Mouse (Mus musculus): ENCODE results near the gene Zfp87. TPM values are rescaled to one million over a fixed set of nuclear protein-coding genes. Genes with fewer than 3 reads are reported as not detected.
A peak's percentile ranks its signal among the peaks of the same experiment; 100 is the strongest.

Zfp87 gene
- 25.7 and 33.8 TPM in 2 replicates for polyA plus RNA-seq (2012; rRNA removed)

DNA sequence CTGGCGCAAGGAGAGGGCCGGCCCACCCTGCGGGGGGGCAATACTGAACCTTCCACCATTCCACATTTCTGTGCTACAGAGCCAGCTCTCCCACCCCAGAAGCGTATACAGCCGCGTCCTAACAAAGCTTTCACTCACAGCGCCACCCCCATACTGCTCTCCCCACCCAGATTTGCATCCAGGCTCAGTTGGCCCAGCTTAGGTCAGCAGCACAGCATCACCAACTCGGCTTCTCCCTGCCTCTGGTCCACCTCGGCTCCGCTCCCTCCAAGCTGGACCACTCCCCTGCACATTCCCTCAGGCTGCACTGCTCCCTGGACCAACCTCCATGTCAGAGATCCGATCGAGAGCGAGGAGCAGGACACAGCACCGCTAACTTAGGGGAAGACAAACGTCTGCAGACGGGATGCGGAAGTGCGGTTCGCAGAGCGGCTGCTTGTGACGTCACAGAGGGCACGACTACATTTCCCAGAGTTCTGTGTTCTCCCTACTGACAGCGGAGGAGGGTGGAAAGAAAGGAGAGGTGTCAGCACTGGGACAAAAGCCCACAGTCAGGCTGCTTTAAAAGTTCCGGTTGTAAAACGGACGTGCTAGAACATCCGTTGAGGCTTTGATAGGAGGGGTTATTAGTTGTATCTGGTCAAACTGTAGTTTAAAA is at the start of gene Zfp87, which contains the start of gene Gm26965:
Gene Zfp87 (minus strand): TSS at position 425 of the 658 bp plus-strand sequence.
Gene Gm26965 (minus strand): TSS at position 399 of the 658 bp plus-strand sequence.
- DNase-seq (ENCODE audit: extremely low spot score in 1 of 2, low spot score in 1 of 2), result peak; percentile 92 to 96

DNA sequence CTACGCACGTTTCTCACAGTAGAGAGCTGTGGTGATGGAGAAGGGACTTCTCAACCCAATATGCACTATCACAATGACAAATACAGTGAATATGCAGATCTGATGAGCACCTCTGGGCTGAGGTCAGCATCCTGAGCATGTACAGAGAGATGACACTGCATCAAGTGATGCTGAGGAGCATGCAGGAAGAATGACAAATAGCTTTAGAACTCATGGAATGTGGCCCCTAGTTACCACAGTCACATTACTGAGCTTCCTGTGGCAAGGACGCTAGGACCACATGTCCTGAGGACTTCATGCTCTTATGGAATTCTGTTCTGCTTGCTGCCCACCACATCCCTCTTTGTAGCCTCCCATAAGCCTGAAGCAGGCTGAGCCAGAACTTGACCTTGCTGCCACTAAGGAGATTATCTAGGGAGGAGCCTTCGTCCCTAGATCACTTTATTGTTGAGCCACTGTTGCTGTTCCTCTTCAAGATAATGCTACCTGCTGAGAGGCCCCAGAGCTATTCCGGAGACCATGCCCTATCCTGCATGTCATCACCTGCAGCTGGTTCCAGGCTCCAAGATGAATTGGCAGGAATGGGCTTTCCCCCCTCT is 46.7 kb upstream of the Zfp87 start:
- no peak for DNase-seq (ENCODE audit: extremely low spot score in 1 of 2, low spot score in 1 of 2)

DNA sequence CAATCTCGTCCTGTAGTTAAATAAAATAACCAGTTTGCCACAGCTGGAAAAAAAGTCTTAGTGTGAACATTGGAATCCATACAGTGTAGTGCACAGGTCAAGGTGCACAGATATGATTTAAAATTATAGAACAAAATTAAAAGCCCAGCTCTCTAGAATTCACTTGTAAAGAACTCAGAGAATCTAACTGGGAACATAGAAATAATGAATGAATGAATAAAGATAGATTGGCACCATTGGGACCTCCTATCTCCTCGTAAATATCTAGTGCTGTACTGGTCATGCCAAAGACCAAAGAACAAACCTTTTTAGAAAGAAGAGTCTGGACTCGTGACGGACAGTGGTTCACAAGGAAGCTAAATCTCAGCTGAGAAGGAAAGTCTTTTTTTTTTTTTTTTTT is 27.8 kb upstream of the Zfp87 start, which contains the start of gene Zfp748:
Gene Zfp748 (minus strand): TSS at position 101 of the 400 bp plus-strand sequence.
- DNase-seq (ENCODE audit: extremely low spot score in 1 of 2, low spot score in 1 of 2), result no peak

DNA sequence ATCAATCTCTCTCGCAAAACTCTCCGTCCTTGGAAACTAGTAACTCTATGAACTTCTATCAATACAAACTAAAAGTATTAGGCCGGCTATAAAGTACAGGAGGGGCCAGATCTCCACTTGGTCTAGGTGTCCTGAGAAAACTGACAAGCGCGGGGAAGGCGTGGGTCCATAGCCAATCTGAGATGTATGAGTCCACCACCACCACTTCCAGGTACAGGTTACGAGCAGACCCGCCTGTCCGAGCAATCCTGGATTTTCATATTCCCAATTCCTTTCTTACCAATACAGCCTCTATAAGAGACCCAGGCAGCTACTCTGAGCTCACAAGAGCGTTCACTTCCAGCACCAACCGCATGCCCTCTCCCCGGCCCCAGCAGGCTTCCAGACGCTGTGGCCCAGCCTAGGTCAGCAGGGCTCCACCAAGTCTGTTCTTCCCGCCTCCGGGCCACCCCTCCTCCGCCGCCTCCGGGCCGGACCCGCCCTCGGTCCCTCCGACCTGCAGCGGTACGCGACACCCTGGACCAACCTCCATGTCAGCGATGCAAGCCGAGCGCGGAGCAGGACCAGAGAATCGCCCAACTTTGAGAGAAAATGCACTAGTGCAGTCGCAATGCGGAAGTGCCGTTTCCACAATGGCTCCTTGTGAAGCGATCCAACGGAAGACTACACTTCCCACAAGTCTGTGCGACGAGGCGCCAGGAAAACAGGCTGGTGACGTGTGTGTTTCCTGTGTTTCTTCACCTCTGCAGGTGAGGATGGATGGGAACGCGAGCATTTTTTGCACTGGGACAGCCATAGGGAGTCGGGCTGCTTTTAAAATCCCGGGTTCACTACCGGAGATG is 26.7 kb upstream of the Zfp87 start:
- peak; percentile 87 to 94 for DNase-seq (ENCODE audit: extremely low spot score in 1 of 2, low spot score in 1 of 2)

DNA sequence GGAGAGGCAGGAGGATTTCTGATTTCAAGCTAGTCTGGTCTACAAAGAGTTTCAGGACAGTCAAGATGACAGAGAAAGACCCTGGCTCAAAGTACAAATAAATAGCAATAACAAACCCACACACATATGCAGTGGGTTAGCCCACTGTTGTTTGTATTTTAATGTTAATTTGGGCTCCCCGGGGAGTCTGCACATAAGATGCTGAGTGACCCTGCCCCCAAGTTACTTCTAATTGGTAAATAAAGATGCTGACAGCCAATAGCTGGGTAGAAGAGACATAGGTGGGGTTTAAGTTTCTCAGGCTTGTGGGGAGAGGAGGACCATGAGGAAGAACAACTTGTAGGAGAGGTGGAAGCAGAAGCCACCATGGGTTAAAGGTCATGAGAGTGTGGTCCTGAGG is 20.0 kb upstream of the Zfp87 start:
- DNase-seq (ENCODE audit: extremely low spot score in 1 of 2, low spot score in 1 of 2), result no peak

DNA sequence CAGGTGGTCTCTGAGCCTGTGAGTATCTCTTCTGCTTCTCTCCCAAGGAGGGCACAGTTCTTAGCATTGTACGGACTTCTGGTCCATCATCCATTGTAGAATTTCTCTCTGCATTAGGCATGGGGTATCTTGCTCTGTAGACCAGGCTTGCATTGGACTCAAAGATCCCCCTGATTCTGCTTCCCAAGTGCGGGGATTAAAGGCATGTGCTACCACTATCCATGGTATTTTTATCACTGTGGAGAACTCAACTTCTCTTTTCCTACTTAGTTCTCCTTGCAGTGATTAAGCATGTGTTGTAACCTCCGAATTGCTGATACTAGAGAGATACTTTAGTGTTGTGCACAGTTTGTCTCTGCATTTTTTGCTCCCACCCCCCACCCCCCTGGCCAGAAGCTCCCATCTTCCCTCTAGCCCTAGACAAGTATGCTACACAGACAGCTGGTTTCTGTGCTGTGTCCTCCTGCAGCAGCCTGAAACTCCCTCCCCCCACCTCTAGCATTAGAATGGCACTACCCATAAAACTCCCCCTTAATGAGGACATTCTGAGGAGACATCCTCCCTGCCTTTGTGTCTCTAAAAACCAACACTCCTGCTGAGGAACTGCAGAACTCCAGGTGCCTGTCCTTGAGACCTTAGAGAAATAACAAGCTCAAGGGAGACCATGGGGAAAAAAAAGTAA is 1.2 kb upstream of the Zfp87 start:
- DNase-seq (ENCODE audit: extremely low spot score in 1 of 2, low spot score in 1 of 2), result no peak

DNA sequence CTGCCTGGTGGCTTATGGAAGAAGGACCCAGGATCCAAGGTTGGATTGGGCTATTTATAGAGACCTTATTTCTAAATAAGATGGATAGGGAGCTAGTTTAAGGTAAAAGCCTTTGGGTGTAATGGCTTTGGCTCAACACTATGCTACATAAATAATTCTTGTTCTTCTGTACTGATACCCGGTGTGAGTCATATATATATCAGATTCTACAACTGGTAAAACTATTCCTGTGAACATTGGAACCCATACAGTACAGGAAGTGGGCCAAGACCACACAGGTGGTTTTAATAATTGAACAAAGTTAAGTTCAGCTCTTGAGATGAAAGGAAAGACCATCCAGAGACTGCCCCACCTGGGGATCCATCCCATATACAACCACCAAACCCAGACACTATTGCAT is 25.1 kb downstream of the Zfp87 start:
- no peak for DNase-seq (ENCODE audit: extremely low spot score in 1 of 2, low spot score in 1 of 2)

DNA sequence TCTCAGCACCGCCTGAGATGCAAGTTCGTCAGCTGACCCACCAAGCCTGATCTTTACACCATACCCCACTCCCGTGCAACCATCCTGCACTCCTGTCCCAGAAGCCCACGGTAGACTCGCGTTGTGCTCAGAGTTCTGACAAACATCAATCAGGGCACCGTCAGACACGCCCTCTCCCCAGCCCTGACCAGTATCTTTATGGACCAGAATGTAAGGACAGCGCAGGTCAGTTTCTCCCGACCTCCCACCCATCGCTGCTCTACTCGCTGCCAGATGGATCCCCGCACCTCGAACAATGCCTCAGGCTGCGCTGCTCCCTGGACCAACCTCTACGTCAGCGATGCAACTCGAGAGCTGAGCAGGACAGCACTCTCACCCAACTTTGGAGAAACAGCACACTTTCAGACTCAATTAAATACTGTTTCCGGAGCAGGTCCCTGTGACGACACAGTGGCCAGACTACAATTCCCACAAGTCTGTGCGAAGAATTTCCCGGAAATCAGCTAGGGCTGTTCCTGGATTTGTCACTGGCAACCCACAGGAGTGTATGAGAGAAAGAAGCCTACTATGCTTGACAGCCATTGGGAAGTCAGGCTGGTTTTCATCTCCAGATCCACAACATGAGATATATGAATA is 25.8 kb downstream of the Zfp87 start, which contains the start of gene Zfp58:
Gene Zfp58 (minus strand): TSS at position 472 of the 636 bp plus-strand sequence.
- DNase-seq (ENCODE audit: extremely low spot score in 1 of 2, low spot score in 1 of 2), result peak; percentile 90 to 94

DNA sequence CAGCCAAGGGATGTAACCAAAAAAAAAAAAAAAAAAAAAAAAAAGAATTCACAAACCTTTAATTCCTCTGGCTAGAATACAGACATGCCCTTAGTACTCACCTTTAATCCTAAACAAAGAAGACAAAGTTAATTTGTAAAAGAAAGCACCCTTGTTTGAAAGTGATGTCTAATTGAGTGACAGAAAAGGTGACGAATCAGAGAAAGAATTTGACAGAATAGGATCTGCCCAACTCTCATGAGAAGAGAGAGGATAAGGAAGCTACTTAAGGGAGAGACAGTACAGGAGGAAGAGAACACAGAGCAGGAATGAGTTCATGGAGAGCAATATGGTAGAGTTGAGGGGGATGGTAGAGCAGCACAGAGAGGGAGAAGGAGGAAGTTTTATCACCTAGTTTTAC is 30.3 kb downstream of the Zfp87 start:
- no peak for DNase-seq (ENCODE audit: extremely low spot score in 1 of 2, low spot score in 1 of 2)

DNA sequence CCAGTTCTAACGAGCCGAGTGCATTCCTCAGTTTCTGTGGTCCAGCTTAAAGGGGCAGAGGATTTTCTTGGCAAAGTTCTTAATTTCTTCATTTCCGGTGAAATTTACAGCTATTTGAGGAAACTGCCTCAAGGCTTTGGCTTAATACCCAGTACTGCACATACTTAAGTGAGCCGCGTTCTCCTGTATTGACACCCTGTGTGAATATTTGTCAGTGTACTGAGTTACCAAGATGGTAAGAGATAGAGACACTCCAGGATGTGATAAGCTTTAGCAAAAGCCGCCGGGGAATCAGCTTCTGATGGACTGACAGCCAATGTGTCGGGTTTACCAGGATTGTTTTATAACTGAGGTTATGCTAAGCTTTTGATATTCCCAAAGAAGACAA is 41.6 kb downstream of the Zfp87 start:
- DNase-seq (ENCODE audit: extremely low spot score in 1 of 2, low spot score in 1 of 2), result no peak

DNA sequence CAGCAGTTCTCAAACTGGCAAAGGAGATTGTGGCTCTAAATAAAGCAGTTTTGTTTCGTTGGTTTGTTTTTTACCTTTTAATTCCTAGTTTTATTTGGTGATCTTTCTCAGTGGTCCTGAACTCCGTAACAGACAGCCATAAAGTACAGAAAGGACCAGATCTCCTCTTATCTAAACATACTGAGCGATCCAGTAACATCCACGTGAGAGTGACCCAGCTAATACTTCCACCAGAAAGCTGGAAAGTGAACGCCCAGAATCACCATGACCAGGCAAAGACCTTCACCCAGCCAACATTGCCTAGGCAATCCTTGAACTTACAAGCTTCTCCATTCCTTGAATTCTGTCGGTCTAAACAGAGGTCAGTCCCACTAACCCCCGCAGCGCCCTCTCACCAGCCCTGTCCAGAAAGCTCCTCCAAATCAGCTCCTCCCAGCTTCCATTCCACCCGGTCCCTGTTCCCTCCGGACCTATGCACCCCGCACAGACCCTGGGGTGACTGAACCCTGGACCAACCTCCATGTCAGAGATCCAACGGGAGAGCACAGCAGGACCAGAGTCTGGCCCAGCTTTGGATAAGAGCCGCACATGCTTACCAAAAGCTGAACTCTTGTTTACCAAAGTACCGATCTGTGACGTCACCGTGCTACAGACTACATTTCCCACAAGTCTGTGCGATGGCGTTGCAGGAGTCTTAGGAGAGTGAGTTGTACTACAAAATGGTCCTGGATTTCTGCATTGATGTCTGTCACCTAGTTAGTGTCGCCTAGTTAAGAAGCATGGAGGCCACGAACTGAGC is 42.2 kb downstream of the Zfp87 start, which contains the start of gene Zfp874b:
Gene Zfp874b (minus strand): TSS at position 634 of the 799 bp plus-strand sequence.
- DNase-seq (ENCODE audit: extremely low spot score in 1 of 2, low spot score in 1 of 2), result peak; percentile 86 to 94

DNA sequence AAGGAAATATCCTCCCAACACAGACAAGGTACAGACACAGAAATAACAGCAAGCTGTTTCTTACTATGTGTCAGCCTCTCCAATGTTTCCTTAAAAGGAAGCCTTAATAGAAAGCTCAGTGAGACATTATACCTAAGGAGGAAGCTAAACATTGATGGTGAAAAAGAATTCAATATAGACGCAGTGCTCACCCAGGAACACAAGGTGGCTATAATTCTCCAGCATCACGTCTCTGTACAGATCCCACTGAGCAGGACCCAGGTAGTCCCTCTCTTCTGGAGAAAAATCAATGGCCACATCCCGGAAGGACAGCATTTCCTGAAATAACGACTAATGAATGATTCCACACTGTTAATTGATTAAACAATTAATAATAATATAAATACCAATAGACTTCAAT is 44.4 kb downstream of the Zfp87 start:
- no peak for DNase-seq (ENCODE audit: extremely low spot score in 1 of 2, low spot score in 1 of 2)

DNA sequence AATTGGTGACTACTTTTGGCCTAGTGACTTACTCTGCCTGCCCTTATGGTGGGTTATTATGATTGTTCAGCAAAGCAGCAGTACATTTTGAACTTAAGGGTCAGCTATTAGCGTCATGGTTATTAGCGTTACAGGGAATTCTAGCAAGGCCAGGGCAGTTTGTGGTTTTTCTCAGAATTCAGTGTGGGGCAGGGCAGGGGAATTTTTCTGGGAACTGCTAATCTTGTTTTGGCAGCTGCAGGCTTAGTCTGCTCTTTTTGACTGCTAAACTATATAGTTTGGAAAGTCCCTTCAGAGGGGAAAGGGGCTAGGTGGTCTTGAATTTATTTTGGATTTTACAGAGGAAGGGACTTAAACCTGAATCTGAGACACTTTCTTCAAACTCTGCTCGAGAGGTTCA is 56.7 kb downstream of the Zfp87 start:
- no peak for DNase-seq (ENCODE audit: extremely low spot score in 1 of 2, low spot score in 1 of 2)

Other genes with a start within 250 kb of the Zfp87 start
- gene Zfp458, start 247.7 kb downstream of the Zfp87 start, polyA plus RNA-seq (2012; rRNA removed), result 3.5 and 3.8 TPM in 2 replicates
- 3.0 and 3.7 TPM in 2 replicates for gene Zfp457, start 219.7 kb downstream of the Zfp87 start, polyA plus RNA-seq (2012; rRNA removed)
- 2.5 and 2.7 TPM in 2 replicates for gene Zfp595, start 193.6 kb downstream of the Zfp87 start, polyA plus RNA-seq (2012; rRNA removed)
- not detected in 2 replicates for gene Gm28044, start 165.6 kb downstream of the Zfp87 start, polyA plus RNA-seq (2012; rRNA removed)
- gene Zfp953, start 165.6 kb downstream of the Zfp87 start, polyA plus RNA-seq (2012; rRNA removed), result 0.48 TPM in 2 replicates
- gene Gm28041, start 150.4 kb downstream of the Zfp87 start, polyA plus RNA-seq (2012; rRNA removed), result 0.38 TPM in 1 of 2 replicates, not detected in the other
- gene Zfp456, start 150.4 kb downstream of the Zfp87 start, polyA plus RNA-seq (2012; rRNA removed), result 0.48 and 0.62 TPM in 2 replicates
- 3.2 and 3.4 TPM in 2 replicates for gene Zfp429, start 126.4 kb downstream of the Zfp87 start, polyA plus RNA-seq (2012; rRNA removed)
- 2.3 and 2.5 TPM in 2 replicates for gene Zfp459, start 104.8 kb downstream of the Zfp87 start, polyA plus RNA-seq (2012; rRNA removed)
- 8.2 and 8.4 TPM in 2 replicates for gene Zfp874a, start 74.6 kb downstream of the Zfp87 start, polyA plus RNA-seq (2012; rRNA removed)
- gene Zfp874b, start 41.9 kb downstream of the Zfp87 start, polyA plus RNA-seq (2012; rRNA removed), result 8.2 and 9.4 TPM in 2 replicates
- gene Zfp58, start 25.6 kb downstream of the Zfp87 start, polyA plus RNA-seq (2012; rRNA removed), result 5.6 and 5.8 TPM in 2 replicates
- gene Gm26965, start within 50 bp of the Zfp87 start, polyA plus RNA-seq (2012; rRNA removed), result 0.06 TPM in 1 of 2 replicates, not detected in the other
- gene Zfp748, start 27.7 kb upstream of the Zfp87 start, polyA plus RNA-seq (2012; rRNA removed), result 4.6 and 5.3 TPM in 2 replicates
- gene Zfp729b, start 83.5 kb upstream of the Zfp87 start, polyA plus RNA-seq (2012; rRNA removed), result 3.0 and 4.1 TPM in 2 replicates
- not detected in 2 replicates for gene Gm49345, start 111.6 kb upstream of the Zfp87 start, polyA plus RNA-seq (2012; rRNA removed)
- 3.1 and 4.1 TPM in 2 replicates for gene Zfp729a, start 111.6 kb upstream of the Zfp87 start, polyA plus RNA-seq (2012; rRNA removed)
- gene Zfp738, start 160.9 kb upstream of the Zfp87 start, polyA plus RNA-seq (2012; rRNA removed), result 12.4 and 14.3 TPM in 2 replicates
- gene Zfp65, start 203.0 kb upstream of the Zfp87 start, polyA plus RNA-seq (2012; rRNA removed), result 4.5 and 5.0 TPM in 2 replicates
- gene Zfp85, start 229.1 kb upstream of the Zfp87 start, polyA plus RNA-seq (2012; rRNA removed), result 3.1 and 3.9 TPM in 2 replicates